Mouse (Mus musculus): ENCODE data around the gene Hcfc1.
A peak's percentile ranks its signal among the peaks of the same experiment; 100 is the strongest.

Hcfc1 gene

DNA sequence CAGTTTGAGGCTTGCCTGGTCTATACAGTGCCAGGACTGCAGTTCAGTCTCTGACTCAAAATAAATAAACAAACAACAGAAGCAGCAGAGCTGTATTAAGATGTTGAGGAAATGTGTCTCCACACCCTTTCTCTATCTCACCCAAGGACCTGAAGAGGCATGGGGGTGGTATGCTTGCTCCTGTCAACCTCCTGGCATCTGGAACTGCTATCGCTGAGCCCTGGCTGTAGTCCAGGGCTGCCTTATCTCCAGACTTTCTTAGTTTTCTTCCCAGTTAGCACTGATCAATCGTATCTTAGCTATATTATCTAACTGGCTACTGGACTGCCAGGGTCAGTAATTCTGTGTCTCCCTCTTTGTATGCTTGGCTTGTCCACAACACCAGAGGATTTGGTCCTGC lies 24.3 kb downstream of the Hcfc1 start:
- DNase-seq (ENCODE audit: low spot score), result no peak

DNA sequence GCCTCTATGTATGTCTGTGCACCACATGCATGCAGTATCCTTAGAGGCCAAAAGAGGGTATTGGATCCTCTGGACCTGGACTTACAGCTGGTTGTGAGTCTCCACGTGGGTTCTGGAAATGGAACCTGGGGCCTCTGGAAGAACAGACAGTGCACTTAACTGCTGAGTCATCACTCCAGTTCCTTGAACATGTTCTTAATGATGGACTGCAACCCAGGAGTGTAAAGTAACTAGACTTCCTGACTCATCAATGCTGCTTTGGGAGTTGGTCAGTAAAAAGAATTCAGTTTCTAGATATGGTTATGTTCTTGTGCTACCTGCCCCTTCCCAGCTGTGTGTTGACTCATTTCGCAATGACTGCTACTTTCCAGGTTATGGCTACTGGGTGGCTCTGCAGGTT lies 34.3 kb downstream of the Hcfc1 start:
- DNase-seq (ENCODE audit: low spot score), result no peak

DNA sequence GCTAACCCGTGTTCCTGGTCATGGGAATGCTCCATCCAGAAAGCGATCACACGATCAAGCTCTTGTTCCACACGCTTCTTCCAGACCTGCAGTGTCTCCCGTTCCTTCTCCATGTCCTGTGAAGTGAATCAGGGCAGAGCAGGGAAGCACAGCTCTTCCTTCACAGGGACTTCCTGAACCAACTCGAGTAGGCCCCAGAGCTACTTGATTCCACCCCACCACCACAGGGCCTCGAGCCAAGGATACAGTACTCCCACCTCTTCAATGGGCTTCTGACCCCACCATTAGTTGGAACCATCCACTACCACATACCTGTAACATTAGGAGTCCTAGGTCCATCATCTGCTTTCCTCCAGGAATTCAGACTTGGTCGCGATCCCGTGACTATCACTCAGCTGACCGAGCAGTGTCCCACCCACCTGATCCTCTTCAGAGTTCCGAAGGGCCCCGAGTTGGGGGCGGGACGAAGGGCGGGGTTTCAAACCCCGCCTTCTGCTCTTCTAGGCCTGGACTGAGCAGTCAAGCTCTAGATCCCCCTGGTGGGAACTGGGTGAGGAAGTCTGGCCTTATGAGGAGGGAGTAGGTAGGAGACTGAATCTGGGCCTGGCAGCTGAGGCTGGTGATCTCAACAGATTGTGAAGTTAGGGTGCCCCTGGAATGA lies 35.6 kb downstream of the Hcfc1 start, which contains the start of gene Renbp:
Gene Renbp (minus strand): TSS at position 449 of the 661 bp plus-strand sequence.
- DNase-seq (ENCODE audit: low spot score), result no peak

DNA sequence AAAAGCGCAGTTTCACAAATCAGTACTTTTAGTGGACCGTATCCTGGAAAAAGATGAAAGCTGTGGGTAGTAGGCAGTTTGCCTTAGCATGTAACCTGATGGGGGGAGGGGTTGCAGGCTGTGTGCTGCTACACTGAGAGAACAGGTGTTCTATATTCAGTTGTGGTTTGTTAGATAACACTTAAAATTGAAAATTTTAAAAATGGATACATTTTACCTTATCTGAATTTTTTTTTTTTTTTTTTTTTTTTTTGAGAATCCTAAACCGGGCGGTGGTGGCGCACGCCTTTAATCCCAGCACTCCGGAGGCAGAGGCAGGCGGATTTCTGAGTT lies 43.6 kb downstream of the Hcfc1 start:
- no peak for DNase-seq (ENCODE audit: low spot score)

DNA sequence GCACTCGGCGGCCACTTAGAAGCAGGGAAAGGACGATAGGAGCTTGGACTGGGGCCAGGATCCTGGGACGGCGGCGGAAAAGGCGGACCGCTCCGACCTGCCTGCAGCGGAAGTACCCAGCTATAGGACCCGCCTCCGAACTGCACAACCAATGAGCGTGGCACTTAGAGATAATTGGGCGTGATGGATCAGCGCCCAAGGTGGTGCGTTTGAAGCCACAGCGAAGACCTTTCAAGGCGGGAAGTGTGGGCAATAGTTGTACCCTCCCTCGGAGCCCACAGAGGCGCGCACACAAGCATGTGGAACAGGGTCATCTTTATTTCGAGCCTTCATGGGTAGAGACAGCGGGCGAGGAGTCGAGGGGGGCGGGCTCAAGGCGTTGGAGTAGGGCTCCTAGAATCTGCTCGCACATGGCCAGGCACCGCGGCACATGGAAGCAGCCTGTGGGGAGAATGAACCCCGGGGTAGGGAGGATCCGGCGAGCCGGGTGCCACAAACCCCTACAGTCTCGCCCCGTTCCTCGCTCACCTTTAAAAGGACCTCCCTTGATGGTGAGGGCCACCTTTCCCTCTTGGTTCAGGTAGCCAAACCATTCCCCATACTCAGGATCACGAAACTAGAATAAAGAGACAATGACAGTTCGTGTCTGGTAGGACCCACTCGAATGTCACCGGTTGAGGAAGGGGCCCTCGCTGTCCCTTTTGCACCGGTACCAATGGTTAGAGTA lies 44.2 kb downstream of the Hcfc1 start, which contains the start of the genes Arhgap4 and Naa10:
Gene Arhgap4 (minus strand): TSS at position 48 of the 727 bp plus-strand sequence.
Gene Naa10 (minus strand): TSS at position 122 of the 727 bp plus-strand sequence.
- DNase-seq (ENCODE audit: low spot score), result peak; percentile 75

DNA sequence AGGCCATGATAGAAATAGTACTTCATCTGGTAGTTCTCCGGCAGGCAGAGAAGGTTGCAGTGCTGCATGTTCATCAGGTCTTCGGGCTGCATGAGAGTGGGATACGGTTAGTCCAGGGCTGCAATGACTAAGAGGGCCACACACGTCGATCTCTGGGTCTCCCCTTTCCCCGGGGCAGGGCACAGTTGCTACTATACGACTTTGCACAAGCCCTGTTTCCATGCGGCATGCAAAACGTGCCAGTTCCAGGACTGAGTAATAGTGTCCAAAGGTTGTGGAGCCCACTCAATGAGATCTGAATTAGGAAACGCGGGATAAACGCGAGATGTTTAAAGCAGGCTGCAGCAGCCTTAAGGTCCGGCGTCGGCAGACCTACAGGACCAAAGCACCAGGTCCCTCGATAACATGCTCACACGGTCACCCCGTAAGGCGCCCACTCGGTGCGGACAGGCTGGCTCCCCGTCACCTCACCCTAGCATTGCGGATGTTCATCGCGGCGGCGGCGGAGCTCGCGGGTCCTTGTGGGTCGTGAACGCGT lies 44.8 kb downstream of the Hcfc1 start:
- no peak for DNase-seq (ENCODE audit: low spot score)

DNA sequence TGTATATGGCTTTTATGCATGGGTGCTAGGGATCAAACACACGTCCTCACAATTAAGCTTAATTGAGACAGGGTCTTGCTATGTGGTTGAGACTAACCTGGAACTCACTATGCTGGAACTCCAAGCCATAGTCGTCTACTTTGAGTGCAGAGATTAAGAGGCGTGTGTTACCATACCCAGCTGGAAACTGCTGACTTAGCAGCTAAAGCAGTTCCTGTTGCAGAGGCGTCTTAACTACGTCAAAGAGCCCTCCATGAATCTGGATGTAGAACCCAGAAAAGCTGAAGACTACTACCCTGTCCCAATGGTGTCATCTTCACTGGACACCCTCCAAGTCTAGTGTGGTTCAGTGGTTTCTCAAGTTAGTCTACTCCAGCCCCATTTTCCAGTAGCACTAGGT lies 47.5 kb downstream of the Hcfc1 start:
- DNase-seq (ENCODE audit: low spot score), result no peak

DNA sequence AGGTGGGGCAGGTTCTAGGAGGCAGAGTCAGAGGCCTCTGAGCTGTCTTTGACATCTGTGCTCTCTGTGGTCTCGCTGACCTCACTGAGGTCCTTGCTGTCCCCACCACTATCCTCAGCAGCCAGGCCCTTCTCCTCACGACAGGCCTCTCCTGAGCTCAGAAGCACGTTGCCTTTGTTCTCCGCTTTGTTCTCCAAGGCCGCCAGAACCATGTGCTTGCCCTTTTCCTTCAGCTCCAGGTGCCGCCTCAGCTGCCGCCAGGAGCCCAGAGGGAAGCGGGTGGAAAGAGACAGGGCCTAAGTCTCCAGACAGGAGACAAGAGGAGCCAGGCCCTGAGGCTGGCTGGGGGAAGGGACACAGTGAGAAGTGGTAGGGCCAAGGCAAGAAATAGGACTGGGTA lies 49.2 kb downstream of the Hcfc1 start:
- no peak for DNase-seq (ENCODE audit: low spot score)

DNA sequence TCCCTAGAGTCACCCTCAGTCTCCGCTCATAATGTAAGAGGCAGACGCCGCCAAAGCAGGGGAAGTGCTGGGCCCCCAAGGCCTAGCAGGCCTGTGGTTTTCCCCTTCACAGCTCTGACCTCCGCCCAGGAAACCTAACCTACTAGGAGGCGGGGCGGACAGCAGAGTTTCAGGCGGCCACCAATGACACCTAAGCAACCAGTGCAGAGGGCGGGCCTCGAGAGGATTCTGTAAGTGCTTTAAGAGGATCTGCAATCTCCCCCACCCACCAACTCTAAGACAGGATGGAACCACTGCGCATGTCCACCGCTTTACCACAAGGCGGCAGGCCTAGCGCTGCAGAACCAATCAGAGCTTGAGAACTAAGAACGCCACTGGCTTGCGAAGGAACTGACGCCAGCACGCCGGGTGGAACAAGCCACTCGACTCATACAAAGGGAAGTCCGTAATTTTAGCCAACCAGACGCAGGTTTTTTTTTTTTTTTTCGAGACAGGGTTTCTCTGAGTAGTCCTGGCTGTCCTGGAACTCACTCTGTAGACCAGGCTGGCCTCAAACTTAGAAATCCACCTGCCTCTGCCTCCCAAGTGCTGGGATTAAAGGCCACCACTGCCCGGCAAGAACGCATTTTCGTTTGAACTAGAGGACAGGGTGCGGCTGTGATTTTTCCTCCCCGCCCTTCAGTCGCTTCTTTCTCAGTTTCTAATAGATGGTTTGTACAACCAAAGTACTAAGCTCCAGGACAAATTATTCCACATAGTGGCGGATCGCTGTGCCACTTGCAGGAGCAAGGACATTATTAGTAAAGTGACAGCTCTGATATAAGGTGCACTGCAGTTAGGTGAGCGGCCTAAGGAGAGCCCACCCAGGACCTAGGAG lies 51.1 kb downstream of the Hcfc1 start:
- DNase-seq (ENCODE audit: low spot score), result peak; percentile 77

DNA sequence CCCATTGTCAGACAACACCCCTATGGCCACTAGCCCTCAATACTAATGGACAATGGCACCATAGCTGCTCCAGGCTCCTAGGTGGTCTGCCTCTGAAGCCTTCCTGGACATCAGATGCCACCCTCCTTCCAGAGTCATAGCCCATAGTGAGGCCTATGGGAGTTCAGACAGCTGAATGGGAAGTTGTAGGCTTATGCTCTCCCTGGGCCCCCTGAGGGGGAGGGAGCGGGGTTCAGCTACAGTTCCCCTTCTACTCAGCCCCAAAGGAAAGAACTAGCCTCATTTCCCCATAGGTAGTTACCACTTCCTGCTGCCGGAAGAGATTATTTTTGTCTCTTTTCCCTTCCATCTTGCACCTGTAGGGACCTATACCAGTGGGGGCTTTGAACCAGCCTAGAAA lies 54.6 kb downstream of the Hcfc1 start:
- peak; percentile 25 for DNase-seq (ENCODE audit: low spot score)

DNA sequence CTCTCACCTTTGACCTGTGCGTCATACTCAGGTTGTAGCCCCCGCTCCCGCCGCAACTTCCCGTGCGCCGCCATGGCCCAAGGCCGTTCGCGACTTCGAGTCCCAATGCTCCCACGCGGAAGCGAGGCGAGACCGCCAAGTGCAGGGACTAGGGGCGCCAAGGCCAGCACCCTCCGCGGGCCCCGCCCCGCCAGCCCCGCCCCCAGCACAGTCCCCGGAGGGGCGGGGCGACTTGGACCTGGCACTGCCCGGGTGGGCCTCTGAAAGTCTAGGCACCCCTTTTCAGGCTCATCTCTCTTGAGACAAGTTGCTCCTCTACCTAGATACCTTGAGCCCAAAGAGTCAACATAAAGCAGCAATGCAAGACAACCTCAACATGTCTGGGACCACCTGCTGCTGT lies 55.0 kb downstream of the Hcfc1 start:
- peak; percentile 42 for DNase-seq (ENCODE audit: low spot score)

DNA sequence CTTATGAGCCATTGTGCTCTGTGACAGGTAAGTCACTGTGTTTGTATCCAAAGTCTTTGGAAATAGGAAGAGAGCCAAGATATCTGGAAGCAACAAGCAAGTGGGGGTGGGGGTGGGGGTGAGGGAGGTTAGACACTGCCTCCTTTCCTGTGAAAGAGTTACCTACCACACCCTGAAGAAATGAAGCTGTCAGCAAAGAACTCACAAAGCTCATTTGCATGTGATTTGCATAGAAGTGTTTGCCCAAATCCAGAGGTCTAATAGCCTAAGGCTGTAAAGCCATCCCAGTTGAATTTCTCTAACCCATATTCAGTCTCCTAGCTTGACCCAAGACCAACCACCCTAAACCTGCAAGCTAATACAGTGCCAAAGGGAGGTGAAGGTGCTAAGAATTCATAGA lies 55.7 kb downstream of the Hcfc1 start:
- DNase-seq (ENCODE audit: low spot score), result no peak

DNA sequence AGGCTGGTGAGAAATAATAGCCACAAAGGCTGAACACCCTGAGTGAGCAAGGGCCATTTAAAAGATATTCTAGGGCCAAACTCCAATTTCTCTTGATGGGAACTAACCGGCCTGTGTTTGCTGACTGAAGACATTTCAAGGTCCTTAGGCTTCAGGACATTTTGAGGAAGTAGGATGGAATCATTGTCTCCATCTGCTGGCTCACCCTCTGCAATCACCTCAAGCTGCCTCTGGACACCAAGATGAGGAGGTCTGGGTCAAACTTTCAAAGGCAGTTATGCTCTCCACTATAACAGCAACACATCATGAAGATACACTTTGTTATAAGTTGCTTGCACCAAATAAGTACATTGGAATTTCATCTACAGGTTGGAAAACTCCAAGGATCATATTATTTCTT lies 56.1 kb downstream of the Hcfc1 start:
- DNase-seq (ENCODE audit: low spot score), result no peak

DNA sequence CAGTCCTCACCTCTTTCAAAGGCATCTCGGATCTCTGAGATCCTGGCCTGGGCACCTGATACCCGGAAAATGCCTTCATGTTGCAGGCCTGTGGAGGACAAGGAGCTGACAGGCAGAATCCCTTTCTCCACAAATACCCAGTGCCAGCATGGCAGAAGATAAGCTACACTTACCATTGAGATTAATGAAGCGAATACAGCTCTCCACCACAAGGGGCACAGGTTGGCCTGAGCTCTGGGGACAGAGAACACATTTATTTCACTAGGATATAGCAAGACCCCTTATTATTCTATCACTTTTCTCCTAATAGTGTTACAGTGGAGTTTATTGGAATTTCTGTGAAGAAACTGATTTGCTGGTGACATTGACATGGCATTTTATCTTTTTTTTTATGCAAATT lies 68.2 kb downstream of the Hcfc1 start:
- DNase-seq (ENCODE audit: low spot score), result no peak

DNA sequence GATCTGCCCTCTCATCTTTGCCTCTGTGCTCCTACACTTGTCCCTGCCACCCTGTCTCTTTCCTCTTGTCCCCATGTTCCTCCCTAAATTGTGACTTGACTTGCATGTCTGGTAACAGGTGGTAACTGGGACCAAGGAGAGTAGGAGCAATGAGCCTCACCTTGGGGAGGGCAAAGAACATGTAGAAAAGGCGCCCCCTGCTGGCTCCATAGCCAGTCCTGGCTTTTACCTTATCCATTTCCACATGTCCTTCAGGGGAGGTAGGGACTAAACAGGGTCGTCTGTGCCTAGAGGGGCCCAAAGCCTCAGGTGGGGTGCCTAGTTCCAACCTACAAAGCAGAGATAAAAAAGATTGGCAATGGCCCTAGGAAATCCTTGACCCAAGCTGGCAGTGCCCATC lies 70.4 kb downstream of the Hcfc1 start, which contains the start of gene L1cam:
Gene L1cam (minus strand): TSS at position 387 of the 400 bp plus-strand sequence.
- DNase-seq (ENCODE audit: low spot score), result peak; percentile 29

DNA sequence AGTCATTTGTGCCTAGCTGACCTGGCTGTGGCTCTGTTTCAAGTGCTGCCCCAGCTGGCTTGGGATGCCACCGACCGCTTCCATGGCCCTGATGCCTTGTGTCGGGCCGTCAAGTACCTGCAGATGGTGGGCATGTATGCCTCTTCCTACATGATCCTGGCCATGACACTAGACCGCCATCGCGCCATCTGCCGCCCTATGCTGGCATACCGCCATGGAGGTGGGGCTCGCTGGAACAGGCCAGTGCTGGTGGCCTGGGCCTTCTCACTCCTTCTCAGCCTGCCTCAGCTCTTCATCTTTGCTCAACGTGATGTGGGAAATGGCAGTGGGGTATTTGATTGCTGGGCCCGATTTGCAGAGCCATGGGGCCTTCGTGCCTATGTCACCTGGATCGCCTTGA lies 73.3 kb downstream of the Hcfc1 start:
- no peak for DNase-seq (ENCODE audit: low spot score)
